Mouse (Mus musculus) adrenal gland, postnatal 4 days (tissue): ENCODE results near the gene Slc39a2. TPM values are rescaled to one million over a fixed set of nuclear protein-coding genes. Genes with fewer than 3 reads are reported as not detected.
"Not testable (repeated sequence)": the region's sequence is repeated elsewhere in the genome, so short reads cannot be mapped to it uniquely, and the experiment has no call there.

Experiments
- DNase-seq, 2 experiments: peaks; one replicate each; pipeline ENCODE4 v3.0.0; 2021 to 2022; ENCODE audit warnings: low spot score in 2 of 2, mixed read lengths in 2 of 2
- total RNA-seq, 2 experiments: library from RNA; stranded (reverse); gene quantifications; 2 replicates each; pipeline ENCODE4 v1.2.3; 2021

The Slc39a2 gene
- total RNA-seq, 2 experiments from 2014 or later = 0.82 to 0.95 TPM

- peak; percentile 50 to 63 for DNase-seq
These were observed 10.4 kb downstream of the Slc39a2 start for GRCm38 (mm10) chr14:51902806-51903710.

GRCm38 (mm10) chr14:51903782-51904181 is 11.1 kb downstream of the Slc39a2 start:
- no peak for DNase-seq

- no peak for DNase-seq
These were observed 12.0 kb downstream of the Slc39a2 start for GRCm38 (mm10) chr14:51904706-51905105.

GRCm38 (mm10) chr14:51906102-51906501 is 13.4 kb downstream of the Slc39a2 start:
- DNase-seq = no peak

GRCm38 (mm10) chr14:51911301-51911700 is 18.6 kb downstream of the Slc39a2 start:
- no peak for DNase-seq

- DNase-seq = peak in 1 of 2 experiments; percentile 18
These were observed 19.8 kb downstream of the Slc39a2 start for GRCm38 (mm10) chr14:51912391-51913061.

- peak; percentile 53 to 69 for DNase-seq
These were observed 20.6 kb downstream of the Slc39a2 start for GRCm38 (mm10) chr14:51913062-51913959.

GRCm38 (mm10) chr14:51913960-51914762 is 21.5 kb downstream of the Slc39a2 start, which contains the start of gene Ndrg2:
TSS of gene Ndrg2 (minus strand) at chr14:51914158.
- peak; percentile 31 to 55 for DNase-seq

GRCm38 (mm10) chr14:51915030-51915429 is 22.3 kb downstream of the Slc39a2 start:
- no peak for DNase-seq

- no peak for DNase-seq
These were observed 23.9 kb downstream of the Slc39a2 start for GRCm38 (mm10) chr14:51916539-51916938.

GRCm38 (mm10) chr14:51918125-51918524 is 25.4 kb downstream of the Slc39a2 start, which contains the start of gene Tppp2:
TSS of gene Tppp2 (plus strand) at chr14:51918425.
- DNase-seq = no peak

- no peak for DNase-seq
These were observed 26.3 kb downstream of the Slc39a2 start for GRCm38 (mm10) chr14:51918966-51919365.

GRCm38 (mm10) chr14:51921759-51922570 is 29.3 kb downstream of the Slc39a2 start:
- DNase-seq = no peak

GRCm38 (mm10) chr14:51922571-51922865 is 29.8 kb downstream of the Slc39a2 start, which contains the start of gene Rnase13:
TSS of gene Rnase13 (minus strand) at chr14:51922773.
- DNase-seq = no peak

GRCm38 (mm10) chr14:51922910-51923309 is 30.2 kb downstream of the Slc39a2 start:
- DNase-seq = no peak

GRCm38 (mm10) chr14:51923492-51923891 is 30.8 kb downstream of the Slc39a2 start:
- DNase-seq = no peak

- not testable (repeated sequence) for DNase-seq
These were observed 34.2 kb downstream of the Slc39a2 start for GRCm38 (mm10) chr14:51926930-51927329.

- DNase-seq = no peak
These were observed 36.7 kb downstream of the Slc39a2 start for GRCm38 (mm10) chr14:51929309-51929943.

- DNase-seq = no peak
These were observed 37.3 kb downstream of the Slc39a2 start for GRCm38 (mm10) chr14:51929968-51930367.
